Mouse (Mus musculus) CD4-positive, CD25-positive, alpha-beta regulatory T cell, adult 4 months (primary cell): ENCODE data around the gene Cypt15. TPM values are rescaled to one million over a fixed set of nuclear protein-coding genes. Genes with fewer than 3 reads are reported as not detected.
"Not testable (repeated sequence)": the region's sequence is repeated elsewhere in the genome, so short reads cannot be mapped to it uniquely, and the experiment has no call there.

Experiments used
- ATAC-seq: one replicate; pipeline ENCODE4 v1.8.0; 2017
- polyA plus RNA-seq, 2 experiments: library from polyadenylated mRNA; unstranded; fragments of 100-300 nt; shearing (Covaris generic); gene quantifications; one replicate each; pipeline ENCODE4 v1.2.1; 2017

The Cypt15 gene
- not detected for polyA plus RNA-seq

DNA sequence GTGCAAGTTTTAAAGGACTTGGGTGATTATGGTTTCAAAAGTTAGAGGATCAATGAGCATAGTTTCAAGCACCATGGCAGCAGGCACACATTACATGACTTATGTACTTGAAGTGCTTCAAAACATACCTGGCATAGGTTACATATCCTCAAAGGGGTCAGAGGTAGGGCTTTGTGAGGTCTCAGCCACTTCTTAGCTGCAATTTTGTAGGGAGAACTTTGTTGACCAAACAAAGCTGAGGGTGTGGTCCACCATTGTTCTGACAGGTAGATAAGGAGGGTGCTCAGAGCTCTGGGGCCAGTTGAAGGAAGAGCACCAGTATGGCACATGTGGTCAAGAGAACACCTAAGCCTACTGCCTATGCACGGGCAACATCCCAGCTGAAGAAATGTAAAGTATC, at the start of gene Cypt15:
Gene Cypt15 (plus strand): TSS at position 301 of the 400 bp plus-strand sequence.
- ATAC-seq: not testable (repeated sequence)

DNA sequence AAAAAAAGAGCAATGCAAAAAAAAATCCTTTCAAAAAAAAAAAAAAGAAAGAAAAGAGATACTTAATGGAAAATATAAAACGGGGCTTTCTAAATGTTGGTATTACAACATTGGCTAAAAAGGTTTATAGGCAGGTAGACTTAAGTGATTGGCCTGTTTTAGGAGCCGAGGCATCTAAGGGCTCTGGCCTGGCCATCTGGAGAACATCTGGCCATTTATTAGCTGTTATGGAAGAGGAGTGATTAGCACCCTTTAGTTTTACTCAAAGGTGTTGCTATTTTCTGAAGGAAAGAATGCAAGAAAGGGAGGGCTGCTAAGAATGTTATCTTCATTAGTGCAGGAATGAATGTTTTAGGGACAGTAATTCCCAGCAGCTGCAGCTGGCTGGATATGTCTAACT, 24.9 kb downstream of the Cypt15 start:
- ATAC-seq: no peak

DNA sequence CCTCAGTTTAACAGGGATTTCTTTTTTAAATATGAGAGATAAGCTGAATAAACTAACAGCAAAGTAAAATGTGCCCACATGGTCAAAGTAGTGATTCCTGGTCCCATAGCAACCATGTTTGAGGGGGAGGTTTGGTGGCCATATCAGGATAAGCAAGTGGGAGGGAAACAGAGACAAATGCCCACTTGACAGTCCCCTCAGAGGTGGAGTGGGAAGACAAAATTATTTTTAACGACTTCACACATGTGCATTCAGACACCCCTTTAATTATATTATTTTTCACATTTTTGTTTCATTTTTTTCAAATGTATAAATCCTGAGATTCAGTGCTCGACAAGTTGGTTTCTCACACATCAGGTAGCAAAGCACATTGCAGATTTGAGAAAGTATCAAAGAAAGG, 32.8 kb downstream of the Cypt15 start:
- ATAC-seq: no peak

DNA sequence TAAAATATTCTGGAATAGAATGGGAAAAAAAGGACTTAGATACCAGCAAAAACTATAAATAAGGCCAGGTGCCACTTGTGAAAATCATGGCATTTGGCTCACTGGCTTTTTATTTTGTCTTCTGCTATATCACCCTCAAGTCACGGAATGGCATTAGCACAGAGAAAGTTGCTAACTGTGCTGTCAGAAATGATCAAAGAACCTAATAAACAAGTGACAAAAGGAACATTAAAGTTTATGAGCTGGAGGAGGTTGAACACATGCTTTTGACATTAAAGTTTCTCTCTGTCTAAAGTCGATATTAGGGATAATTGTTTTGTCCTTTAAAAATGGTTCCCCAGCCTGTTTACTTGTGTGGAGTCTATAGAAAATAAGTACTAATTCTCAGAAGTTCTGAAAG, 37.7 kb downstream of the Cypt15 start:
- no peak for ATAC-seq
